Mouse (Mus musculus): ENCODE data around the gene Cpne8.
"Not testable (repeated sequence)": the region's sequence is repeated elsewhere in the genome, so short reads cannot be mapped to it uniquely, and the experiment has no call there.

The Cpne8 gene

DNA sequence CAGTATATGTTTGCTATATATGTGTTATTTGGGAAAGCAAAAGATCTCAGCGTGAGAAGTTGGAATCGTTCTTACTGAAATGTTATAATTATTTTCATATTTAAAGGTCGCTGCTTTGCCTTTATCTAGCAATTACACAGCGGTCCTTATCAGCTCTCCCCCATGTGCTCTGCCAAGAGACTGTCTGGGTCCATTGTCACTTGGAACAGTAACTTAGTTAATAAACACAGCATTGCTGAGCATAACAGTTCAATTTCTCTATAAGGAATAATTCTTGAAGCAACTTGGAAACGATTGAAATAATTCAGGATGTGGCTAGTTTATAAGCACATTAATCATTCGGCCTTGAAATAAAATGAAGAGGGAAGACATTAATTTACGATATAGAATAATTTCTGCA lies 189.0 kb downstream of the Cpne8 start:
- no peak for DNase-seq (ENCODE audit: low spot score in 2 of 2)

DNA sequence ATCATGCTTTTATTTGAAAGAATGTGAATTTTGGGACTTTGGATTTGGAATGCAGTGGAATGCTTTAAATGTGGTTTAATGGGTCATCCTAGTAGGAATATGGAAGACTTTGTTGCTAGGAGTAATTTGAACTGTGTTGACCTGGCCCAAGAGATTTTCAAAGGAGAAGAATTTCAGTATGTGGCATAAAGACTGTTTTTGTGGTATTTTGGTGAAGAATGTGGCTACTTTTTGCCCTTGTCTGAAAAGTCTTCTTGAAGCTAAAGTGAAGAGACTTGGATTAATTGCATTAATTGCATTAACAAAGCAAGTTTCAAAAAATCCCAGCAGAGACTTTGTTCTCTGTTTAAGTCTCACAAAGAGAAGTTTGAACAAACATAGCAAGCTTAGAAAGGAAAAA lies 208.7 kb downstream of the Cpne8 start:
- DNase-seq (ENCODE audit: low spot score in 2 of 2): not testable (repeated sequence)

DNA sequence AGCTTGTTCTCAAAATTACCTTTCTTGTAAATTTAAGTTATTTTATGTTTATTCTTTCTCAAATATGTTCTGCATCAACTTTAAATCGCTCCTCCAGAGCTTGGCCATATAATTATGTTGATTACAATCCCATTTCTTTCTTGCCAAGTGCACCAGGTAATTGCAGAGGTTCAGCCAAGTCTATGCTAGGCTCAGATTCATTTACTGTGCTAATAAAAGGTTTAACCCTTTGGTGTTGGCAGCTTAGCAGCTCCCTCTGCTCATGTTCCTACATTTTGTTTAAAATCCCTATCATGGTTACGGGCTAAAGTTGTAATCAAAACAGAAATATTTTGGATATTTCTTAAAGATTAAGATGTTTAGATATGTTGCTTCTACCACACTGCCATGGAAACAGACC lies 216.0 kb downstream of the Cpne8 start:
- DNase-seq (ENCODE audit: low spot score in 2 of 2): no peak

DNA sequence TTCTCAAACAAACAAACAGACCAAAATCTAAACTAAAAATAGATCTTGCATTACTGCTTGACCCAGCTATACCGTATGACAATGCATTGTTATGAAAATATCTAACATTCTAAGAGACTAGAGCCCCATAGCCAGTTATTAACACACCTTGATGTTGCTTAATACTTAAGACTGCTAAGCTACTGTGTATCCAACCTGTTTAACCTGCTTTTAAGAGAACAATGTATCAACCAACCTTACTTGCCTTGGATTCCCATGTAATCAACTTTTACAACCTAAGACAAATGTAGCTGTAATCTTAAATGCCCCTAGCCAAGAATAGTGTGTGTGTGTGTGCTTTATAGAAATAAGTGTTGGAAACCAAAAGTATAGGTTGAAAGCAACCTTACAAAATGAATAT lies 233.2 kb downstream of the Cpne8 start:
- no peak for DNase-seq (ENCODE audit: low spot score in 2 of 2)
